ENCODE assay signal across 21 mouse cellular contexts in the genomic region with DNA sequence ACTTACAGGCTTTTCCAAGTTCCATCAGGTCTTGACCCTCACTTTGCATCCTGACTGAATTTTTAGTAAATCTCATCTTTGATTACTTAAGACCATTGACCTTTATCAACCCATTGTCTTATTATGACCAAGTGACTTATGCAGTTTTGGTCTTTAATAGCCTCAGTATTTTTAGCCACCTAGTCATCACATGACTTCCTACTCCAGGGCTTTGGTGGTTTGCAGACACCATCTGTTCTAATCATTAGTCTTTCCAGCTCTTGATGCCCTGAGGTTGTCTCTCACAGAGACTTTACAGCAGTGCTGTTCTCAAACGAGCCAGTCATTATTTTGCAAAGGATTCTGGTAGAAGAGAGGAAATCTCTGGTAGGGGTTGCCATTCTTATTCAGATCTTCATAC.
A peak's percentile ranks its signal among the peaks of the same experiment; 100 is the strongest.
DNase-seq lines count a peak whose midpoint lies in the region; ATAC-seq and TF ChIP-seq lines count a peak whose summit lies in the region.
"Had no signal": no experiment of that assay in that cellular context is flagged by ENCODE, and none has a peak within 500 bp of the region (broad histone marks: within the 10 kb centered on the region; RNA-seq: fewer than 3 reads in every experiment).

No protein-coding gene starts in this region.

- DNase-seq in heart, adult 11 months, result peak; percentile 92
- DNase-seq in heart, postnatal 10 days, result no peak
- peak; percentile 54 for DNase-seq in heart, adult 8-10 months (ENCODE audit: low spot score)
- DNase-seq in heart, postnatal 4 days, result no peak
- peak; percentile 16 for DNase-seq in R1 (ENCODE audit: low read depth, low spot score)
- DNase-seq in left cerebral cortex, adult 2 months (ENCODE audit: extremely low spot score in 1 of 2, low spot score in 2 of 2), result no peak
- DNase-seq: adrenal gland, adult 8-10 months; adrenal gland, postnatal 14 days; adrenal gland, postnatal 36 days; cerebellum, adult 11-12 months; cerebellum, adult 2 months; cerebellum, adult 9-10 months; cerebellum, postnatal 10 days; cerebellum, postnatal 25 days had no signal

- no peak overlapping the region for H3K4me2 ChIP-seq in myocyte (ENCODE audit: low read depth)
- H3K4me2 ChIP-seq in midbrain, embryonic 16.5 days (ENCODE audit: low read length), result no peak overlapping the region
- H3K4me2 ChIP-seq: embryonic facial prominence, embryonic 12.5 days; forebrain, embryonic 13.5 days; forebrain, embryonic 15.5 days had no signal

- no peaks in the 10 kb centered on the region for H3K4me1 ChIP-seq in midbrain, embryonic 16.5 days (ENCODE audit: control insufficient read depth, insufficient read depth, low read length)
- H3K4me1 ChIP-seq: forebrain, embryonic 13.5 days; forebrain, embryonic 15.5 days had no signal

- H3K9ac ChIP-seq in midbrain, embryonic 16.5 days (ENCODE audit: low read depth, low read length), result no peak overlapping the region
- H3K9ac ChIP-seq: embryonic facial prominence, embryonic 12.5 days; forebrain, embryonic 13.5 days; forebrain, embryonic 15.5 days had no signal

- no peaks in the 10 kb centered on the region for H3K79me2 ChIP-seq in myocyte (ENCODE audit: control insufficient read depth, insufficient read depth)

- TF ChIP-seq CTCF in left cerebral cortex, adult 2 months (IDR thresholded peaks at IDR 0.05), result no peak

- no peaks in the 10 kb centered on the region for H3K36me3 ChIP-seq in myocyte (ENCODE audit: control insufficient read depth, insufficient read depth)
- no peaks in the 10 kb centered on the region for H3K36me3 ChIP-seq in midbrain, embryonic 16.5 days (ENCODE audit: control insufficient read depth, insufficient read depth, low read length)
- H3K36me3 ChIP-seq: embryonic facial prominence, embryonic 10.5 days; embryonic facial prominence, embryonic 12.5 days; forebrain, embryonic 15.5 days had no signal

- H3K9me3 ChIP-seq in midbrain, embryonic 16.5 days (replicated peaks; ENCODE audit: control insufficient read depth, low read length, poor library complexity, severe bottlenecking), result no peaks in the 10 kb centered on the region
- H3K9me3 ChIP-seq: embryonic facial prominence, embryonic 10.5 days; embryonic facial prominence, embryonic 12.5 days; forebrain, embryonic 13.5 days; forebrain, embryonic 15.5 days had no signal

- 77% methylated on average over 1 of the region's 1 CpGs for WGBS in midbrain, embryonic 16.5 days

- no peak for ATAC-seq in midbrain, embryonic 16.5 days
- ATAC-seq: activated CD4-positive, CD25-positive, alpha-beta regulatory T cell, adult 4 months; forebrain, embryonic 13.5 days; forebrain, embryonic 15.5 days had no signal

- H3K27me3 ChIP-seq in myocyte (ENCODE audit: control insufficient read depth, insufficient read depth, insufficient read length), result no peaks in the 10 kb centered on the region
- no peaks in the 10 kb centered on the region for H3K27me3 ChIP-seq in midbrain, embryonic 16.5 days (ENCODE audit: control insufficient read depth, insufficient read depth, low read depth, low read length)
- H3K27me3 ChIP-seq: embryonic facial prominence, embryonic 12.5 days; forebrain, embryonic 13.5 days; forebrain, embryonic 15.5 days had no signal

- no peak overlapping the region for H3K4me3 ChIP-seq in myocyte
- no peak overlapping the region for H3K4me3 ChIP-seq in left cerebral cortex, adult 2 months
- H3K4me3 ChIP-seq in midbrain, embryonic 16.5 days (ENCODE audit: low read depth, low read length), result no peak overlapping the region
- H3K4me3 ChIP-seq: embryonic facial prominence, embryonic 10.5 days; embryonic facial prominence, embryonic 12.5 days; forebrain, embryonic 13.5 days; forebrain, embryonic 15.5 days had no signal

- no peak overlapping the region for H3K27ac ChIP-seq in left cerebral cortex, adult 2 months
- no peak overlapping the region for H3K27ac ChIP-seq in midbrain, embryonic 16.5 days (ENCODE audit: low read length)
- H3K27ac ChIP-seq: embryonic facial prominence, embryonic 10.5 days; embryonic facial prominence, embryonic 12.5 days; forebrain, embryonic 13.5 days; forebrain, embryonic 15.5 days had no signal

- H3ac ChIP-seq in myocyte (ENCODE audit: control insufficient read depth, insufficient read length), result no peak overlapping the region

- intact Hi-C loops in heart, postnatal 10 days (cut with DNase I), result no loop called here
- intact Hi-C loops in left cerebral cortex, adult 2 months (cut with DNase I), result loop anchor here (10.0 kb wide), 1 partner anchor 1243 kb away; a partner anchor contains a TSS

- no peak for TF ChIP-seq POLR2A in myocyte (IDR thresholded peaks at IDR 0.05; ENCODE audit: insufficient read length, low read depth)

TF ChIP-seq in myocyte, 11 proteins besides CTCF, POLR2A, EP300 and RAD21:
- TF ChIP-seq USF1 (IDR thresholded peaks at IDR 0.05; ENCODE audit: low read depth) (peak; percentile 65), MYOG (IDR thresholded peaks at IDR 0.05; ENCODE audit: control insufficient read depth in 1 of 3, insufficient read depth in 1 of 3, insufficient read length in 2 of 3, low read depth in 2 of 3) (no peak), MYOD1 (IDR thresholded peaks at IDR 0.05; ENCODE audit: control insufficient read depth in 1 of 3, insufficient read length in 2 of 3, low read depth in 2 of 3) (peak in 1 of 3 experiments; percentile 37)

Comparison
In these comparisons a context has a peak if more than half of its experiments do, and no peak if none do; other contexts are left out.
1. DNase-seq: peak in heart, adult 11 months (single experiment), heart, adult 8-10 months (single experiment) and R1 (single experiment); none in heart, postnatal 10 days (0 of 2), heart, postnatal 4 days (single experiment) and left cerebral cortex, adult 2 months (0 of 2).